Mouse (Mus musculus) lung, adult 2 months (tissue): ENCODE data around the gene Mroh8.

Experiments used
- CTCF ChIP-seq: fragments of 200-500 bp; IDR thresholded peaks from 2 replicates; pipeline ENCODE4 v1.5.1; 2011; ENCODE audit warnings: mild to moderate bottlenecking, low read length, control low read depth; ENCODE audit not compliant: insufficient read depth
- POLR2A ChIP-seq: fragments of 200-500 bp; IDR thresholded peaks from 2 replicates; pipeline ENCODE4 v1.6.1; 2011; ENCODE audit warnings: low read depth, mild to moderate bottlenecking, control low read depth, low read length, borderline replicate concordance; ENCODE audit errors: extremely low read depth

- TF ChIP-seq CTCF (no peak), POLR2A (no peak)
These were observed 4.0 kb upstream of the Mroh8 start for GRCm38 (mm10) chr2:157283321-157283720.
